Mouse (Mus musculus) liver, adult 2 months (tissue): Measurements from ENCODE around the gene Kcnj6. TPM values are rescaled to one million over a fixed set of nuclear protein-coding genes. Genes with fewer than 3 reads are reported as not detected.

Experiments
- DNase-seq: peaks from one replicate; pipeline ENCODE4 v3.0.0-alpha.2; 2011; ENCODE audit warnings: low read depth, low spot score; ENCODE audit errors: extremely low read depth
- H3K27ac ChIP-seq: fragments of 200-500 bp; replicated peaks from 2 replicates; pipeline ENCODE4 v1.5.1; 2012; ENCODE audit warnings: low read depth, mild to moderate bottlenecking, control low read depth, inconsistent platforms, low read length; ENCODE audit not compliant: insufficient read depth
- H3K27me3 ChIP-seq: fragments of 200-500 bp; 2 replicates; pipeline ENCODE4 v1.6.1; 2012; ENCODE audit warnings: mild to moderate bottlenecking, moderate library complexity, low read length, inconsistent platforms; ENCODE audit not compliant: control insufficient read depth, insufficient read depth
- H3K36me3 ChIP-seq: fragments of 200-500 bp; 2 replicates; pipeline ENCODE4 v1.6.1; 2012; ENCODE audit warnings: low read length, inconsistent platforms; ENCODE audit not compliant: control insufficient read depth, insufficient read depth
- H3K4me1 ChIP-seq: fragments of 200-500 bp; 2 replicates; pipeline ENCODE4 v1.6.1; 2011; ENCODE audit warnings: low read length; ENCODE audit not compliant: control insufficient read depth, insufficient read depth
- H3K4me3 ChIP-seq: fragments of 200-500 bp; 2 replicates; pipeline ENCODE4 v1.5.1; 2011; ENCODE audit warnings: low read depth, mild to moderate bottlenecking, control low read depth, low read length, moderate library complexity; ENCODE audit not compliant: insufficient read depth
- H3K79me2 ChIP-seq: fragments of 200-500 bp; 2 replicates; pipeline ENCODE4 v1.6.1; 2012; ENCODE audit warnings: inconsistent platforms, mild to moderate bottlenecking, low read length, moderate library complexity; ENCODE audit not compliant: control insufficient read depth, insufficient read depth
- H3K9ac ChIP-seq: fragments of 200-500 bp; 2 replicates; pipeline ENCODE4 v1.6.1; 2012; ENCODE audit warnings: low read depth, mild to moderate bottlenecking, control low read depth, inconsistent platforms, low read length
- CTCF ChIP-seq: fragments of 200-500 bp; IDR thresholded peaks from 2 replicates; pipeline ENCODE4 v1.5.1; 2011; ENCODE audit warnings: low read depth, low read length, control low read depth
- POLR2A ChIP-seq: fragments of 200-500 bp; IDR thresholded peaks from 2 replicates; pipeline ENCODE4 v1.6.1; 2011; ENCODE audit warnings: low read length, control low read depth; ENCODE audit not compliant: insufficient read depth; ENCODE audit errors: extremely low read depth
- WGBS: fragments of 180-500 bp; shearing (Covaris S2); methylation state at CpG from one replicate; pipeline ENCODE4 v1.1.7; 2018; 5-methylcytosine and 5-hydroxymethylcytosine counted together
- polyA plus RNA-seq: library from polyadenylated mRNA; depleted of rRNA; stranded (reverse); fragments of >200 nt; gene quantifications from 2 replicates; pipeline ENCODE4 v1.2.3, GENCODE M21; 2012
- total RNA-seq: library from RNA; depleted of rRNA; stranded (reverse); fragments of >200 nt; gene quantifications from 2 replicates; pipeline ENCODE4 v1.2.3, GENCODE M21; 2014

The Kcnj6 gene
- total and polyA plus RNA-seq, 2 experiments, result not detected

GRCm38 (mm10) chr16:94759761-94760160, 237.7 kb downstream of the Kcnj6 start:
- H3K36me3 ChIP-seq, result no peaks in the 10 kb centered on the region
- TF ChIP-seq POLR2A (no peak), CTCF (no peak)
- H3K4me1 ChIP-seq, result no peaks in the 10 kb centered on the region
- no peak for DNase-seq
- WGBS, result 93% methylated on average over 5 of the region's 5 CpGs
- H3K9ac ChIP-seq, result no peak overlapping the region
- no peak overlapping the region for H3K27ac ChIP-seq
- H3K4me3 ChIP-seq, result no peak overlapping the region
- no peaks in the 10 kb centered on the region; the same call in 1 of the 2 replicates for H3K27me3 ChIP-seq
- no peaks in the 10 kb centered on the region for H3K79me2 ChIP-seq

- Histone ChIP-seq H3K79me2 (no peaks in the 10 kb centered on the region), H3K27me3 (no peaks in the 10 kb centered on the region; the same call in 1 of the 2 replicates), H3K4me1 (no peaks in the 10 kb centered on the region), H3K4me3 (no peak overlapping the region), H3K9ac (no peak overlapping the region), H3K27ac (no peak overlapping the region), H3K36me3 (no peaks in the 10 kb centered on the region)
- no peak for DNase-seq
- no peak for TF ChIP-seq POLR2A
- TF ChIP-seq CTCF, result no peak
- WGBS, result 17% methylated on average over 3 of the region's 3 CpGs
Observed at GRCm38 (mm10) chr16:94758606-94759005, 238.9 kb downstream of the Kcnj6 start.

- Histone ChIP-seq H3K9ac (no peak overlapping the region), H3K27ac (no peak overlapping the region), H3K4me1 (no peaks in the 10 kb centered on the region), H3K4me3 (no peak overlapping the region), H3K27me3 (no peaks in the 10 kb centered on the region; the same call in 1 of the 2 replicates), H3K36me3 (no peaks in the 10 kb centered on the region), H3K79me2 (no peaks in the 10 kb centered on the region)
- DNase-seq, result no peak
- 65% methylated on average over 6 of the region's 6 CpGs for WGBS
- TF ChIP-seq CTCF (no peak), POLR2A (no peak)
Observed at GRCm38 (mm10) chr16:94756352-94756751, 241.1 kb downstream of the Kcnj6 start.

- Histone ChIP-seq H3K36me3 (no peaks in the 10 kb centered on the region), H3K4me1 (no peaks in the 10 kb centered on the region), H3K79me2 (no peaks in the 10 kb centered on the region), H3K27me3 (no peaks in the 10 kb centered on the region; the same call in 1 of the 2 replicates), H3K9ac (no peak overlapping the region), H3K27ac (no peak overlapping the region), H3K4me3 (no peak overlapping the region)
- TF ChIP-seq CTCF, result no peak
- TF ChIP-seq POLR2A, result no peak
- no peak for DNase-seq
- WGBS, result 84% methylated on average over 1 of the region's 1 CpGs
Observed at GRCm38 (mm10) chr16:94753453-94753852, 244.0 kb downstream of the Kcnj6 start.

- Histone ChIP-seq H3K79me2 (no peaks in the 10 kb centered on the region), H3K27me3 (peaks cover 1% of the 10 kb centered on the region; the same call in 1 of the 2 replicates), H3K4me3 (no peak overlapping the region), H3K9ac (no peak overlapping the region), H3K36me3 (no peaks in the 10 kb centered on the region), H3K4me1 (no peaks in the 10 kb centered on the region), H3K27ac (no peak overlapping the region)
- 63% methylated on average over 10 of the region's 10 CpGs for WGBS
- TF ChIP-seq CTCF (no peak), POLR2A (no peak)
- no peak for DNase-seq
Observed at GRCm38 (mm10) chr16:94752781-94753180, 244.7 kb downstream of the Kcnj6 start.

DNA sequence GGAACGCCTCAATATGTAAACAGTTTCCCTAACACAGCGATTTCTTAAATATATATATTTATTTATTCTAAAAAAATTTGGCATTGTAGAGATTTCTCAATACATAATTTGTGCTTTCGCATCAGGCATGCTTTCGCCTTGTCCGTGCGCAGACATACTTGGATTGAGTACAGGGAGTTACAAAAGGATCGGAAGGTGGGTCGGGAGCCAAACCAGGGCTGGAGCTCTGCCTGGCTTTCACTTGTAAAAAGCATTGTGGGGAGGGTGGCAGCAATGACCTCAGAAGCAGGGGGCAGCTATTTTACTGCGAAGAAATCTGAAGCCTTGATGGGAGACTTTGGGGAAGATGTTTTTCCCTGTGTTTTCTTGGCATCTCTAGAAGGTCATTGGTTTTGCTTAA, 252.5 kb downstream of the Kcnj6 start:
- Histone ChIP-seq H3K27ac (no peak overlapping the region), H3K27me3 (0 out of 2 replicates have a peak, but pooled peaks cover 3% of the 10 kb centered on the region), H3K36me3 (no peaks in the 10 kb centered on the region), H3K4me3 (no peak overlapping the region), H3K9ac (no peak overlapping the region), H3K79me2 (no peaks in the 10 kb centered on the region), H3K4me1 (no peaks in the 10 kb centered on the region)
- 88% methylated on average over 9 of the region's 9 CpGs for WGBS
- DNase-seq, result no peak
- TF ChIP-seq CTCF (no peak), POLR2A (no peak)
